Mouse (Mus musculus) heart, adult 2 months (tissue): ENCODE results near the gene Morc3. TPM values are rescaled to one million over a fixed set of nuclear protein-coding genes. Genes with fewer than 3 reads are reported as not detected.
"Not testable (repeated sequence)": the region's sequence is repeated elsewhere in the genome, so short reads cannot be mapped to it uniquely, and the experiment has no call there.

ENCODE experiments used
- DNase-seq, 2 experiments: peaks; one replicate each; pipeline ENCODE4 v3.0.0; 2021
- H3K27ac ChIP-seq: fragments of 200-600 bp; 2 replicates; pipeline ENCODE4 v1.8.1; 2022
- H3K27me3 ChIP-seq: fragments of 200-500 bp; 2 replicates; pipeline ENCODE4 v1.6.1; 2012; ENCODE audit warnings: mild to moderate bottlenecking, low read length, inconsistent platforms, mixed read lengths; ENCODE audit not compliant: control insufficient read depth, insufficient read depth
- H3K36me3 ChIP-seq: fragments of 200-500 bp; 2 replicates; pipeline ENCODE4 v1.6.1; 2012; ENCODE audit warnings: low read length, inconsistent platforms; ENCODE audit not compliant: control insufficient read depth, insufficient read depth
- H3K4me1 ChIP-seq: fragments of 200-500 bp; 2 replicates; pipeline ENCODE4 v1.6.1; 2011; ENCODE audit warnings: low read length; ENCODE audit not compliant: control insufficient read depth, insufficient read depth
- H3K4me3 ChIP-seq: fragments of 200-600 bp; 2 replicates; pipeline ENCODE4 v1.8.1; 2022
- H3K79me2 ChIP-seq: fragments of 200-500 bp; replicated peaks from 2 replicates; pipeline ENCODE4 v1.6.1; 2012; ENCODE audit warnings: mild to moderate bottlenecking, inconsistent platforms, low read length, moderate library complexity, mixed read lengths; ENCODE audit not compliant: control insufficient read depth, insufficient read depth
- H3K9ac ChIP-seq: fragments of 200-500 bp; 2 replicates; pipeline ENCODE4 v1.6.1; 2012; ENCODE audit warnings: low read depth, mild to moderate bottlenecking, control low read depth, inconsistent platforms, low read length, mixed read lengths
- CTCF ChIP-seq: fragments of 200-600 bp; IDR thresholded peaks from 2 replicates; pipeline ENCODE4 v1.8.1; 2022; ENCODE audit warnings: antibody characterized with exemption, mild to moderate bottlenecking, moderate library complexity
- EP300 ChIP-seq: fragments of 200-500 bp; IDR thresholded peaks from 2 replicates; pipeline ENCODE4 v1.6.1; 2011; ENCODE audit warnings: low read depth, low read length, control low read depth; ENCODE audit not compliant: insufficient read depth
- POLR2A ChIP-seq: fragments of 200-500 bp; IDR thresholded peaks from 2 replicates; pipeline ENCODE4 v1.6.1; 2011; ENCODE audit warnings: mild to moderate bottlenecking, low read depth, low read length, control low read depth; ENCODE audit not compliant: insufficient read depth
- WGBS: fragments of 180-500 bp; shearing (Covaris S2); methylation state at CpG from one replicate; pipeline ENCODE4 v1.1.7; 2018; 5-methylcytosine and 5-hydroxymethylcytosine counted together
- intact Hi-C: fragments of 180-260 bp; cut with DNase I; formaldehyde crosslinking; loops from one replicate; pipeline ENCODE4 v1.15.1; 2025
- polyA plus RNA-seq: library from polyadenylated mRNA; depleted of rRNA; stranded (reverse); fragments of >200 nt; gene quantifications from 2 replicates; pipeline ENCODE4 v1.2.3, GENCODE M21; 2012
- total RNA-seq, 2 experiments: library from RNA; stranded (reverse); gene quantifications; 2 replicates each; pipeline ENCODE4 v1.2.3; 2021

The Morc3 gene
- total and polyA plus RNA-seq, 3 experiments, result 4.8 to 17.3 (median 15.3) TPM

- 89% methylated on average over 1 of the region's 1 CpGs for WGBS
- no peak overlapping the region for H3K4me3 ChIP-seq
Measured at GRCm38 (mm10) chr16:93820040-93820439, 11.9 kb upstream of the Morc3 start.

GRCm38 (mm10) chr16:93821706-93822105, 10.2 kb upstream of the Morc3 start:
- whole genome bisulfite sequencing, result 83% methylated on average over 3 of the region's 3 CpGs
- Histone ChIP-seq H3K79me2 (no peaks in the 10 kb centered on the region), H3K4me1 (peaks cover 4% of the 10 kb centered on the region), H3K27me3 (no peaks in the 10 kb centered on the region), H3K27ac (no peak overlapping the region), H3K9ac (no peak overlapping the region), H3K4me3 (no peak overlapping the region), H3K36me3 (no peaks in the 10 kb centered on the region)
- intact Hi-C loops, result no loop called here
- no peak for DNase-seq
- TF ChIP-seq CTCF, result no peak
- TF ChIP-seq POLR2A, result no peak
- no peak for TF ChIP-seq EP300

More at GRCm38 (mm10) chr16:93820040-93820439, 11.9 kb upstream of the Morc3 start:
- peaks cover 7% of the 10 kb centered on the region for H3K4me1 ChIP-seq
- H3K27ac ChIP-seq, result no peak overlapping the region
- H3K79me2 ChIP-seq, result no peaks in the 10 kb centered on the region
- DNase-seq, result no peak
- TF ChIP-seq EP300, result no peak
- no peak for TF ChIP-seq CTCF
- TF ChIP-seq POLR2A, result no peak
- H3K27me3 ChIP-seq, result no peaks in the 10 kb centered on the region
- intact Hi-C loops, result no loop called here
- H3K9ac ChIP-seq, result no peak overlapping the region
- no peaks in the 10 kb centered on the region for H3K36me3 ChIP-seq

- DNase-seq, H3K27ac ChIP-seq, intact Hi-C loops, H3K9ac ChIP-seq, H3K4me1 ChIP-seq, H3K4me3 ChIP-seq, H3K27me3 ChIP-seq, H3K79me2 ChIP-seq, H3K36me3 ChIP-seq: not testable (repeated sequence)
- WGBS, result 49% methylated on average over 5 of the region's 8 CpGs
Measured at GRCm38 (mm10) chr16:93822433-93823225, 9.3 kb upstream of the Morc3 start.

GRCm38 (mm10) chr16:93824799-93825198, 7.1 kb upstream of the Morc3 start:
- DNase-seq, result no peak
- Histone ChIP-seq H3K79me2 (no peaks in the 10 kb centered on the region), H3K4me1 (no peaks in the 10 kb centered on the region), H3K27me3 (no peaks in the 10 kb centered on the region), H3K36me3 (no peaks in the 10 kb centered on the region), H3K4me3 (no peak overlapping the region), H3K9ac (no peak overlapping the region), H3K27ac (no peak overlapping the region)
- intact Hi-C loops, result no loop called here
- 82% methylated on average over 4 of the region's 4 CpGs for WGBS
- TF ChIP-seq CTCF (peak; percentile 26), EP300 (no peak)

GRCm38 (mm10) chr16:93825463-93825862, 6.5 kb upstream of the Morc3 start:
- Histone ChIP-seq H3K36me3 (no peaks in the 10 kb centered on the region), H3K27me3 (no peaks in the 10 kb centered on the region), H3K79me2 (no peaks in the 10 kb centered on the region), H3K4me3 (no peak overlapping the region), H3K27ac (no peak overlapping the region), H3K4me1 (no peaks in the 10 kb centered on the region), H3K9ac (no peak overlapping the region)
- intact Hi-C loops, result no loop called here
- no peak for TF ChIP-seq CTCF
- TF ChIP-seq POLR2A, result no peak
- TF ChIP-seq EP300, result no peak
- 90% methylated on average over 4 of the region's 4 CpGs for WGBS
- no peak for DNase-seq

GRCm38 (mm10) chr16:93826054-93826453, 5.9 kb upstream of the Morc3 start:
- H3K79me2 ChIP-seq, result no peaks in the 10 kb centered on the region
- H3K27ac ChIP-seq, result no peak overlapping the region
- H3K36me3 ChIP-seq, result no peaks in the 10 kb centered on the region
- no peak for TF ChIP-seq POLR2A
- no peak for TF ChIP-seq CTCF
- no peaks in the 10 kb centered on the region for H3K4me1 ChIP-seq
- intact Hi-C loops, result no loop called here
- WGBS, result 73% methylated on average over 11 of the region's 11 CpGs
- H3K4me3 ChIP-seq, result no peak overlapping the region
- no peak for DNase-seq
- H3K9ac ChIP-seq, result no peak overlapping the region
- no peaks in the 10 kb centered on the region for H3K27me3 ChIP-seq

- DNase-seq, H3K27me3 ChIP-seq, H3K9ac ChIP-seq, H3K27ac ChIP-seq, H3K36me3 ChIP-seq, H3K4me3 ChIP-seq, H3K4me1 ChIP-seq, H3K79me2 ChIP-seq, intact Hi-C loops: not testable (repeated sequence)
- 49% methylated on average over 5 of the region's 5 CpGs for WGBS
Measured at GRCm38 (mm10) chr16:93826478-93826877, 5.4 kb upstream of the Morc3 start.
